Mouse (Mus musculus) CH12.LX (cell line): Measurements from ENCODE around the gene Itpr2.

Experiments used
- BHLHE40 ChIP-seq: IDR thresholded peaks from 2 replicates; pipeline ENCODE4 v1.6.1; 2011; ENCODE audit warnings: mild to moderate bottlenecking, low read depth, low read length, improper control_type of control experiment
- CTCF ChIP-seq, 2 experiments: IDR thresholded peaks in 1 of 2; conservative IDR thresholded peaks in 1 of 2; 2 replicates each; pipeline ENCODE4 v1.5.1; 2011 to 2012; ENCODE audit warnings: low read depth in 2 of 2, low read length in 2 of 2, improper control_type of control experiment in 1 of 2, inconsistent platforms in 1 of 2, mild to moderate bottlenecking in 1 of 2, moderate library complexity in 1 of 2
- E2F4 ChIP-seq: IDR thresholded peaks from 2 replicates; pipeline ENCODE4 v1.6.1; 2011; ENCODE audit warnings: low read depth, low read length, improper control_type of control experiment; ENCODE audit not compliant: insufficient replicate concordance
- EP300 ChIP-seq: IDR thresholded peaks from 2 replicates; pipeline ENCODE4 v1.6.1; 2011; ENCODE audit warnings: low read length, improper control_type of control experiment
- GABPA ChIP-seq: IDR thresholded peaks from 2 replicates; pipeline ENCODE4 v1.6.1; 2012; ENCODE audit warnings: low read depth, low read length, improper control_type of control experiment, inconsistent platforms; ENCODE audit not compliant: insufficient replicate concordance
- HCFC1 ChIP-seq: IDR thresholded peaks from 2 replicates; pipeline ENCODE4 v1.6.1; 2012; ENCODE audit warnings: low read depth, mild to moderate bottlenecking, inconsistent platforms, low read length, improper control_type of control experiment
- MAX ChIP-seq: IDR thresholded peaks from 2 replicates; pipeline ENCODE4 v1.6.1; 2011; ENCODE audit warnings: low read length, improper control_type of control experiment
- MAZ ChIP-seq: IDR thresholded peaks from 2 replicates; pipeline ENCODE4 v1.6.1; 2012; ENCODE audit warnings: low read depth, mild to moderate bottlenecking, inconsistent platforms, low read length, improper control_type of control experiment, moderate library complexity
- MXI1 ChIP-seq: IDR thresholded peaks from 2 replicates; pipeline ENCODE4 v1.6.1; 2011; ENCODE audit warnings: mild to moderate bottlenecking, low read depth, low read length, improper control_type of control experiment
- POLR2A ChIP-seq: IDR thresholded peaks from 2 replicates; pipeline ENCODE4 v1.6.1; 2011; ENCODE audit warnings: low read depth, mild to moderate bottlenecking, improper control_type of control experiment, low read length
- RAD21 ChIP-seq: IDR thresholded peaks from 2 replicates; pipeline ENCODE4 v1.6.1; 2011; ENCODE audit warnings: low read depth, mild to moderate bottlenecking, low read length, improper control_type of control experiment, moderate library complexity
- RCOR1 ChIP-seq: conservative IDR thresholded peaks from 2 replicates; pipeline ENCODE4 v1.6.1; 2012; ENCODE audit warnings: low read depth, mild to moderate bottlenecking, inconsistent platforms, low read length, improper control_type of control experiment
- ZC3H11A ChIP-seq: IDR thresholded peaks from 2 replicates; pipeline ENCODE4 v1.6.1; 2012; ENCODE audit warnings: low read depth, mild to moderate bottlenecking, inconsistent platforms, low read length, improper control_type of control experiment
- ZNF384 ChIP-seq: IDR thresholded peaks from 2 replicates; pipeline ENCODE4 v1.6.1; 2012; ENCODE audit warnings: low read depth, low read length, improper control_type of control experiment, inconsistent platforms

GRCm38 (mm10) chr6:146342995-146343394 is 159.0 kb downstream of the Itpr2 start:
- no peak for TF ChIP-seq POLR2A
- no peak for TF ChIP-seq ZNF384
- no peak for TF ChIP-seq E2F4
- no peak for TF ChIP-seq CTCF (conservative IDR thresholded peaks at IDR 0.05 in 1 of 2, IDR thresholded peaks at IDR 0.05 in 1 of 2; ENCODE audit: low read depth in 2 of 2, low read length in 2 of 2)
- no peak for TF ChIP-seq RCOR1
- no peak for TF ChIP-seq MAX
- no peak for TF ChIP-seq GABPA
- no peak for TF ChIP-seq ZC3H11A
- TF ChIP-seq EP300, result no peak
- TF ChIP-seq MAZ, result no peak
- TF ChIP-seq RAD21, result no peak
- TF ChIP-seq HCFC1, result no peak
- TF ChIP-seq BHLHE40, result no peak
- no peak for TF ChIP-seq MXI1
